Mouse (Mus musculus) 416B (cell line): ENCODE measurements around the gene Sertad3.

Experiments
- DNase-seq: peaks from one replicate; pipeline ENCODE4 v3.0.0; 2011; ENCODE audit warnings: low read depth

Sertad3 gene

GRCm38 (mm10) chr7:27467648-27468047 is 5.9 kb upstream of the Sertad3 start:
- no peak for DNase-seq

DNA sequence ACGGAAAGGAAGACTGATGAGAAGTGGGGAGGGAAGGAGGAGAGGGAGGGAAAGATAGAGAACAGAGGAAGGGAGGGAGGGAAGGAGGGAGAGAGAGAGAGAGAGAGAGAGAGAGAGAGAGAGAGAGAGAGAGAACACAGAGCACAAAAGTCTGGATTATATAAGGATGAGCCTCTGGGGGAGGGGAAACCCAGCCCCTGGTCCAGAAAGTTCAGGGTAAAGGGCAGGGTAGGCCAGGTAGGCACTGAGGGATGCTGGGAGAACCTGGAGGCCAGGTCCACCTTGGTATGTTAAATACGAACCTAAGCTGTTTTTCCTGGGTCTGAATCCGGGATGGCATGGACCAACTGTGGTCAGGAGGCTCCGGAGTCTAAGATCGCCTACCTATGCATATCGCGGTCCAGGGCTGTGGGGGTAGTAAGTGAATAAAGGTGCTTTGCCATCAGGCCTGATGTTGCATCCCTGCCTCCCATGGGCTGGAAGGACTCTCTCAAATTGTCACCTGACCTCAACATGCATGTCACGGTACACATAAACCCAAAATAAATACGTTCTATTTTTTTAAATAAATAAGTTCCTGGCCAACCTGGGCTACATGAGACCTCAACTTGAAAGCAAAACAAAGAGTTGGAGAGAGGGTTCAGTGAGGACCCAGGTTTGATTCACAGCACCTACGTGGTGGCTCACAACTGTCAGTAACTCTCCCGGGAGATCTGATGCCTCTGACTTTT is 2.0 kb upstream of the Sertad3 start:
- no peak for DNase-seq

DNA sequence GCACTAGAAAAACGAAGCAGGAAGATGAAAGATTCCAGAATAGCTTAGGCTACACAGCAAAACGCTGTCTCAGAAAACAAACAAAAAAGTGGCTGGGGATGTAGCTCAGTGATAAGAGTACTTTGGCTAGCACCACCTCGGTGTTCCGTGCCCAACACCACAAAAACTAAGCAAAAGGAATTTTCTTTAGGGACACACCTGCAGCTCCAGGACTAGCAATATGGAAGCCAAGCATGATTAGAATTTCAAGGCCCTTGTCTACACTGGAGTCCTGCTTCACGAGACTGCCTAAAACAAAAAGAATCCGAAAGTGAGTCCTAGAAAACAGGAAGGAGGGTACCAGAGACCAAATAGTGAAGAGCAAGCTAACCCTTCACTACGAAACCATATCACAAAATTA is 972 bp upstream of the Sertad3 start:
- peak; percentile 74 for DNase-seq

DNA sequence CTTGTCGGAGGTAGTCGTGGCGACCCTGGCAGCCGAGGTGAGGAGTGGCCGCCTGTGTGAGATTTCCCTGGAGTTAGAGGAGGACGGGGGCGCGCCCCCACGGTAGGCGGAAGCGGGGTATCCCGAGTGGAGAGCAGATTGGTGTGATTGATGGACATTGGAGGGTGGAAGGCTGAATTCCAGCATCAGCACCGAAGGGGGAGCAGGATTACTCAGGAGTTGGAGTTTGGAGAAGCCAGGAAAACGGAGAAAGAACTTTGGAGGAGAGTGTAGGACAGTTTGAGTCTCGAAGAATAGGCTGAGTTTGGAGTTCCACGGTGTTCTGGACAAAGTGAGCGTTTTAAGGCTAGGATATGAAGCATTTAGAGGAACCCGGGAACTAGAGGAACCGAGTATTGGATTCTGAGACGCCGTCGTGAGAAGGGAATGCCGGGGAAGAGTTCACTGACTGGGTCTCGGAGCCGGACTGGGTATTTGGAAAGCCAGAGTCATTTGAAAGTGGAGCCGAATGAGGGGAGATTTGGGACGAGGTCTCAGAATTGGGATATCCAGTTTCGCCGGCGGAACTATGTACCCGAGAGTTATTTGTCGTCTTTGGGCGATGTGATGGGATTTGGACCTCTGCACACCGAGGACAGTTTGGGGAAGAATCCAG is 394 bp downstream of the Sertad3 start:
- no peak for DNase-seq

- DNase-seq = peak; percentile 100
Measured at GRCm38 (mm10) chr7:27474490-27474954, 954 bp downstream of the Sertad3 start.

GRCm38 (mm10) chr7:27475596-27475995 is 2.0 kb downstream of the Sertad3 start:
- no peak for DNase-seq

GRCm38 (mm10) chr7:27476098-27476635 is 2.6 kb downstream of the Sertad3 start:
- DNase-seq = no peak

DNA sequence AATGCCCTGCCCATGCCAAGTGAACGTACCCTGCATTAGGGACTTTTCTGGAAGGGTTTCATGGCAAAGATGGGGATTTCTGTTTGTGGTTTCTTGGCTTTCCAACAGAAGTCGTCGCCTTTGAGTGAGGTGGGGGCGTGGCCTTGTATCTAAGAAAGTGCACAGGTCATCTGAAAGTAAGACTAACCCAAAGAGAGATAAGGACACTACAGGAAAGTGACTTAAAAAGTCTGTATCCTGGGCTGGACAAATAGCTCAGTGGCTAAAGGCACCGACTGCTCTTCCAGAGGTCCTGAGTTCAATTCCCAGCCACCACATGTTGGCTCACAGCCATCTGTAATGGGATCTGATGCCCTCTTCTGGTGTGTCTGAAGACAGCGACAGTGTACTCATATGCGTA is 5.0 kb downstream of the Sertad3 start:
- peak; percentile 56 for DNase-seq

GRCm38 (mm10) chr7:27479750-27480149 is 6.2 kb downstream of the Sertad3 start:
- DNase-seq = no peak

DNA sequence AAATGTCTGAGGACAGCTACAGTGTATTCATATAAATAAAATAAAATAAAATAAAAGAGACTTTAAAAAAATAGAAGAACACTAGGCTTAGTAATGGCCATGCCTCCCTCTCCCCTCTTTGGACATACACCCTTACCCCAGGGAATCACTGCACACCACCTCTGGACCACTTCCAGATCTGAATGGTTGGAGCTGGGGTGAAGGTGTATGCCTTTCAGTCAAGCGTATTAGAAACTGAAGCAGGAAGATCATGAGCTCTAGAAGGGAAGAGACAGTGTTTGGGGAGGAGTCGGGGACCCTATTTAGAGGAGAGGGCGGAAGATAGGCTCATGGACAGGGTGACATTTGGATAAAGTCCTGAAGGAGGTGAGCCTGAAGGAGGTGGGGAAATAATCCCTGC is 6.9 kb downstream of the Sertad3 start:
- DNase-seq = no peak

- no peak for DNase-seq
Measured at GRCm38 (mm10) chr7:27480927-27481626, 7.5 kb downstream of the Sertad3 start.

DNA sequence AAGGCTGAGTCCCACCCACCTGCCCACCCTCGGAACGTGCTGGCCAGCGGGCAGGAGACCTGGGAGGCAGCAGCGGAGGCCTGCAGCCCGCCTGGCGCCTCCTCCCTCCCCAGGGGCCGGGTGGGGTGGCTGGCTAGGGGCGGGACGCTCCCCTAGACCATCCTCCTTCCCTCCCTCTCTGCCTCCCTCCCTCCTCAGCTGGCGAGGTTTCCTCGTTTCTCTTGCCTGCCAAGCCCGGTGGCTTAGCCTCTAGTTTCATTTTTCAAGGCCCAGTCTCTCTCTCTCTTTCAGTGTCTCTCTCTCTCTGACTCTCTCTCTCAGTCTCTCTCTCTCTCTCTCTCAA is 8.0 kb downstream of the Sertad3 start:
- peak; percentile 94 for DNase-seq

DNA sequence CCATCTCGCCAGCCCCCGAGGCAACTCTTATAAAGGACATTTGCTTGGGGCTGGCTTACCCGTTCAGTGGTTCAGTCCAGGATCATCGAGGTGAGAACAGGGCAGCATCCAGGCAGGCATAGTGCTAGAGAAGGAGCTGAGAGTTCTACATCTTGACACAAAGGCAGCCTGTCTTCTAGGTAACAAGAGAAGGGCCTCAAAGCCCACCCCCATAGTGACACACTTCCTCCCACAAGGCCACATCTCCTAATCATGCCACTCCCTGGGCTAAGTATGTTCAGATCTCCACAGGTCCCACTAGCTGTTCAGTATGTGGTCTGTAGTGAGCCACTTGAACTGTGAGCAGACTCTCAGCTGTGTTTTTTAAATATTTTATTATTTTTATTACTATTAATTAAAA is 10.3 kb downstream of the Sertad3 start:
- DNase-seq = peak; percentile 79

DNA sequence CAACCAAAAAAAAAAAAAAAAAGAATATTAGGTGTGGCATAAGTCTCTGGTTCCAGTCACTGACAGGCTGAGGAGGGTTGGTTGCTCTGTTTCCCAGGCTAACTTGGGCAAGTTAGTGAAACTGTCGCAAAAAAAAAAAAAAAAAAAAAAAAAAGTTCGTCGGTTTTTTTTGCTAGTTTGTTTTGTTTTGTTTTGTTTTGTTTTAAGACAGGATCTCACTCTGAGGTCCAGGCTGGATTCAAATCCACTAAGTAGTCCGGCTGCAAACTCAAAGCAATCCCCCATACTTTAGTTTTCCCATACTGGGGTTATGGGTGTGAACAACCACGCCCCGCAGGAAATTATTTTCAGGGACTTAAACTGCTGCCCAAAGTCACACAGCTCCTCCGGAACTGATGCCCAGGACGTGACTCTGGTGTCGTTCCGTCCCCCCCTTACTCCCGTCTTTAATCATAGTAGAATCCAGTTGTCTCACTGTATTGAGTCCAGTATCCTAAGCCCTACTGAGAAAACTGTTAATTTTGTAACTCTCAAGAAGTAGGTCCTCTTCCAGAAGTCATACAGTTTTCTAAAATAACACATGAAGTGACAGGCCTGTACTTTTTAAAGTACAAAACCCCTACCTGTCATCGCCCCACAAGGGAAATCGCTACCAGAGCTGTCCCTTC is 12.7 kb downstream of the Sertad3 start:
- peak; percentile 95 for DNase-seq

DNA sequence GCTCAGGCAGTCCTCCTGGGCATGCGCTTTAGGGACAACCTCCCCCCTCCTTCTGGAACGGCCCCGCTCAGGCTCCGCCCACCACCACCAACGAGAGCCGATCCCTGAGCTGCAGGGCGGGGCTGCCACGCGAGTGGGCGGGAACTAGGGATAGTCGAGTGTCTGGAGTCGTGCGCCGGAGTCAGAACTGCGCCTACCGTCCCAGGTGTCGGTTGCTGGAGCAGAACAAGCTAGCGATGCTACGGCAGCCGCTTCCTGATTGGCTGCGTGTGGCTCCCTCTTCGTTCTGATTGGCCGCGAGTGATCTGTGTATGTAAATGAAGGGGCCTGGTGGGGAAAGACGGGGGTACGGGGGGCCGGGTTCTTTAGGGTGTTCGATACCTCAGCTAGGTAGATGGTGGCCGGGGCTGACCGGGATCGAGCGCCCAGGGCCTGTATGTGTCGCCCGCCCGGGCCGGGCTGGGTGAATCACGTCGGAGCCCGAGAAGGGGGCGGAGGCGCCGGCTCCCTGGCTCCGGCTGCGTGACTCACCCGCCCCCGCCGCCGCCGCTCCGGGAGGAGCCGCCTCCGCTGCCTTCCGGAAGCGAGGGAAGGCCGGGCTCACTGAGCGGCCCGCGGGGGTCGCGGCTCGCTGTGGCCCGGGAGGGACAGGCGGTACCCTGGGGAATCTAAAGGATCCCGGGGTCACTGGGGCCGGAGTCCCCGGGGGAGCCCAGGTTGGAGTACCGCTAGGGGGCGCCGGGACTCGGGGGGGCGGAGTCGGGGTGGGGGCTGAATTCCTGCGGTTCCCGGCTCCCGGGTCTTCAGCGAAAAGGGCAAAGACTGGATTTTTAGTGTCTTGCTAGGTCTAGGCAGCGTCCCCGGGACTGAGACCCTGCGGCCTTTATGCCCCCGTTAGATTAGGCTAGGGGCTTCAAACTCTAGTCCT is 13.5 kb downstream of the Sertad3 start, which contains the start of gene Sertad1:
Sertad1 (plus strand) TSS at position 141 of the 928 bp plus-strand sequence.
- DNase-seq = peak; percentile 99

GRCm38 (mm10) chr7:27487740-27488268 is 14.2 kb downstream of the Sertad3 start:
- peak; percentile 75 for DNase-seq

GRCm38 (mm10) chr7:27489270-27489869 is 15.8 kb downstream of the Sertad3 start:
- DNase-seq = no peak

DNA sequence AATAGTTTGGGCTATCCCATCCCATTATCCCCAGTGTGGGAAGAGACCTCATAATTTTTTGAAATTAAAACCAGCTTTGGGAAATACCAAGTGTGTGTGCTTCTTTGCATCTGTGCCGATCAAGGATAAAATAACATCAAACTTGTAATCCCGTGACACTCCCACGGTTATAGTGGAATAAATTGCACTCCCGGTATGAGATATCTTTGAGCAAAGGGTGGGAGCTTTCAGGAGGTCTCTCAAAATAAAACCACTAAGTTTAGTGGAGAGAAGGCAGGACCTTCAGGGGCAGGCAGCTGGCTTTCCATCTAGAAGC is 16.6 kb downstream of the Sertad3 start:
- DNase-seq = no peak

GRCm38 (mm10) chr7:27490543-27491329 is 17.2 kb downstream of the Sertad3 start:
- DNase-seq = peak; percentile 98

DNA sequence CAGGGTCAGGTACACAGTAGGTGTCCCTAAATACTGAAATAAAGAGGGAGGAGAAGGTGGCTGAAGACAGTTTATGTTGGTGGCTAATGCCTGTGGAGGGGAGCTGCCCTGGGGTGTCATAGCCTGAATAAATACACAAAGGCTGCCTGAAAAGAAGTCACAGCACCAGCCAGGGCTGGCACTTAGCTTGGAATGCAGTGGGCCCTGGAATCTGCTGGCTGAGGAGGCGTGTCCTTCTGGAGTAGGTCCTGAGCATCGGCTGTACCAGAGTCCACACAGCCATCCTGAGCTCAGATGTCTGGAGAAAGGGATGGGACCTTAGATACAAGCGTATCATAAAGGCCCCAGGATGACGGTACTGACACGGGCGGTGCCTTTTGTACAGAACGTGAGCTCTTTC is 18.3 kb downstream of the Sertad3 start:
- DNase-seq = no peak
